Mouse (Mus musculus) yolk sac, embryonic 10.5 days (tissue): ENCODE results near the gene Dgkg.

Experiments
- DNase-seq: peaks from one replicate; pipeline ENCODE4 v3.0.0-alpha.2; 2017; ENCODE audit warnings: low spot score

Gene Dgkg

GRCm38 (mm10) chr16:22596394-22596793 lies 60.6 kb downstream of the Dgkg start:
- no peak for DNase-seq

DNA sequence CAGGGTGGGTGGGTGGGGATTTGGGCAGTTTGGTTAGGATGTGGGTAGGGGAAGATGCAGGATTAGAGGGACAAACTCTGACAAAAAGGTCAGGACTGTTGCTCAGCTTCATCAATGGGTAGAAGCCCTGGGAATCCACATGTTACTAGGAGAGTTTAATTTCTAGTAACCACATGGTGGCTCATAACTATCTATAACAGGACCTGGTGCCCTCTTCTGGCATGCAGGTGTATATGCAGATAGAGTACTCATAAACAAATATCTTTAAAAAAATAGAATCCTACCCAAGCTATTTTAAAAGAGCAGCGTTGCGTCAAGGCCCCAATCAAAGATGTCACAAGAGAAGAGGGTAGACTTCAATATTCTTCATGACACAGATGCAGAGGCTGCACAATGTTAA lies 63.1 kb downstream of the Dgkg start:
- DNase-seq: no peak

DNA sequence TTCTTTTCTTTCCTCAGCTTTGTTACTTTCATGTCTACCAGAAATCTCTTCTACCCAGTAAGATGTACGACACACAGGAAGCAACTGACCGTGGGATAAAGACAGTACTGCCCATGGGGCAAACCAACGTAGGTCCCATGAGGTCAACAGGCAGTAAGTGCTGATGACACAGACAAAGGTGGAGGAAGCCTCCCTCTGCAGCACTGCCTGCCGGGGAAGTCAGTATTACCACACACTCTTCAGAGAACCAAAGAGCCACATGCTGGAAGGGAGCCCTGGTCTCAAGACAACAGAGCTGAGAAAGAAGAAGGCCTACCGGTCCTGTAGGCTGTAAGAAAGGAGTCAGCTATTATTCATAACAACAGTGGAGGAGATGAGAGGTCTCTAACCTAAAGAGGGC lies 67.4 kb downstream of the Dgkg start:
- DNase-seq: no peak

GRCm38 (mm10) chr16:22586151-22586836 lies 70.7 kb downstream of the Dgkg start:
- no peak for DNase-seq

GRCm38 (mm10) chr16:22585523-22585922 lies 71.5 kb downstream of the Dgkg start:
- no peak for DNase-seq

GRCm38 (mm10) chr16:22583401-22583800 lies 73.6 kb downstream of the Dgkg start:
- no peak for DNase-seq

DNA sequence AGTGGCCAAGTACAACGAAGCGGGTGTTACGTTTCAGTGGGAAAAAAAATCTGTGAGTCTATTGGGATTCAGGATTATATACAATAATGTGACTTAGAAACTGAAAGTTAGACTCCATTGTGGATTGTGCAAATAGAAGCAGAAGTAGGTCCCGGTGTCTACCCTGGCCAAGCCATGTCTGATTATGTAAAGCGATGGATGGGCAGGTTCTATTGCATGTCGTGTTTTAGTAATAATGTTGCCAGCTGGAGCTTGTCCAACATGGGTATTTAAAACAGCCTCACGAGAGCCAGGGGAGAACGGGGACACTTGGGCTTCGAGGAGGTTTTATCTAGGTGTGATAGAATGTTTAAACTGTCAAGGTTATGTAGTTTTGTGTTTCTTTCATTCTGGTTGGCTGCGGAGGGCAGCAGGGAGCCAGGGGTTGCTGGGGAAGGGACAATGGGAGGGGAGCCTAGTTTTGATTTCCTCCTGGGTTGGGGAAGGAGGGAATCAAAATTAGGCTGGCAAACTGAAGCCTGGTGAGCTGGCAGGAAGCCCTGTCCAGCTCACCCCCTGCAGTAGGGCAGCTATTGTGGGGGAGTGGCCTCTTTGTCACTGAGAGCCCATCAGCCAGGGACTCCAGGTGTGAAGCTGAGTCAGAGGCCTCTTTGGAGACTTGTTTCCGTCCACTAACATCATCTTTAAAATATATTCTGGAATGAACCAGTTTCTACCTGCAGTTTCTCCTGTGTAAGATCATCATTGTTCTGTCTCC lies 74.7 kb downstream of the Dgkg start:
- DNase-seq: no peak

DNA sequence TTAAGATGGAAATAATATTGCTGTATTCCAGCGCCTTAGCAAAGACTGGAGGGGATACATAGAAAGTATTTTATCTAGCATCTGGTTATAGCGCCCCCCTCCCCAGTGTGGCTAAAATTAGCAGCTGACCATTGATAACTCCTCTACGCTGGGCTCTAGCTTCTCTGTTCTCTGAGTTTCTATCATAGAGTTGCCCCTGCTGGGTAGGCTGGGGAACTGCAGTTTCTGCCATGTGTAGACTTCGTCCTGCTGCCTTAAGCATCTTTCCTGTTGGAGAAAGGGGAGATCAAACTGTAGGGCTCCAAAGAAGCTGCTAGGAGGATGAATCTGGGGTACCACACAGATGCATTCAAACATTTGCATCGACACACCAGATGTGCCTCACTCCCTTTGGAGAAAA lies 76.9 kb downstream of the Dgkg start:
- no peak for DNase-seq

GRCm38 (mm10) chr16:22578883-22579282 lies 78.1 kb downstream of the Dgkg start:
- DNase-seq: no peak

GRCm38 (mm10) chr16:22577656-22578055 lies 79.4 kb downstream of the Dgkg start:
- DNase-seq: no peak

DNA sequence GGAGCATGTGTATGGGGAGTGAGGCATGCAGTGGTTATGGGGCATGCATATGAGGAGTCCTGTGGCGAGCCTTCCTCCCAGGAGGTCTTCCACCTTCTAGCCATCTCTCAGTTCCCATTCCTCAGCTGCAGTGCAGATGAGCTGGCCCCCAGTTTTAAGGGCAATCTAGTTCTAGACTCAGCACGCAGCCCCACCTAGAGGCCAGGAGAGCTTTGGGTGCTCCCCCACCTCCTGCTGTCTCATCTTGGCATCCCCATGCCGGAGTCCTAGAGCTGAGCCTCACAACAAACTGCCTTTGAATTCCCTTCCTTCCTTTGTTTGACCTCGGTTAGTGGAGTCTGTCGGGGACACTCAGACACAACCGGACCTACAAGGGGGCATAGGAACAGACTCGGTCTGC lies 82.9 kb downstream of the Dgkg start:
- no peak for DNase-seq

- no peak for DNase-seq
These were observed 84.2 kb downstream of the Dgkg start for GRCm38 (mm10) chr16:22572641-22573341.

- DNase-seq: no peak
These were observed 92.1 kb downstream of the Dgkg start for GRCm38 (mm10) chr16:22564907-22565272.

DNA sequence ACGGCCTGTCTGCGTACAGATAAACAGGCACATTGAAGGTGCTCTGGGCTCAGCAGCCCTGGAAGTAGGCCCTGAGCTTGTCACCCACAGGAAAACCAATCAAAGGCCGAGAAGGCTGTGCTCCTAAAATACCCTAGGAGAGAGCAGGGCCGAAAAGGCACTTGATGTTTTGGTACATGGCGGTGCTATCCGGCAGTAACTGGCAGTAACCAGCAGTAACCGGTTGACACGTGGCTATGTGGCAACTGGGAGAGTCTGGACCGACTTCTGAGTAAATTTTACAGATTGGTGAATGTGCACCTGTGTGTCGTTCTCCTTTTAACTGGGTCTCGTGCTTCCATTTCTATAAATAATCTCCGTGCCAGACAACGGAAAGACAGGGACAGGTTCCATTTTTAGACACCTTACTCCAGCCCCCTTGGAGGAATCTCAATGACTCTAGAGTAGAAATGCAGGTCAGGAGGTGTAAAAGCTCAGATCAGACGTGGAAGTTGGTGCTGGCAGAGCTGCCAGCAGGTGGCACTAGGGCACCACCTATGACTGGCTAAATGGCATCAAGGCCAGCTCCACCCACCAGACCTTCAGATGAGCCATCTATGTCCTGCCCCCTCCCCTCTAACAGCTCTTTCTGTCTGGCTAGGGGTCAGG lies 92.6 kb downstream of the Dgkg start:
- DNase-seq: peak; percentile 43

- no peak for DNase-seq
These were observed 93.4 kb downstream of the Dgkg start for GRCm38 (mm10) chr16:22563594-22563993.

- DNase-seq: no peak
These were observed 102.0 kb downstream of the Dgkg start for GRCm38 (mm10) chr16:22554996-22555395.

- no peak for DNase-seq
These were observed 104.7 kb downstream of the Dgkg start for GRCm38 (mm10) chr16:22552351-22552750.

DNA sequence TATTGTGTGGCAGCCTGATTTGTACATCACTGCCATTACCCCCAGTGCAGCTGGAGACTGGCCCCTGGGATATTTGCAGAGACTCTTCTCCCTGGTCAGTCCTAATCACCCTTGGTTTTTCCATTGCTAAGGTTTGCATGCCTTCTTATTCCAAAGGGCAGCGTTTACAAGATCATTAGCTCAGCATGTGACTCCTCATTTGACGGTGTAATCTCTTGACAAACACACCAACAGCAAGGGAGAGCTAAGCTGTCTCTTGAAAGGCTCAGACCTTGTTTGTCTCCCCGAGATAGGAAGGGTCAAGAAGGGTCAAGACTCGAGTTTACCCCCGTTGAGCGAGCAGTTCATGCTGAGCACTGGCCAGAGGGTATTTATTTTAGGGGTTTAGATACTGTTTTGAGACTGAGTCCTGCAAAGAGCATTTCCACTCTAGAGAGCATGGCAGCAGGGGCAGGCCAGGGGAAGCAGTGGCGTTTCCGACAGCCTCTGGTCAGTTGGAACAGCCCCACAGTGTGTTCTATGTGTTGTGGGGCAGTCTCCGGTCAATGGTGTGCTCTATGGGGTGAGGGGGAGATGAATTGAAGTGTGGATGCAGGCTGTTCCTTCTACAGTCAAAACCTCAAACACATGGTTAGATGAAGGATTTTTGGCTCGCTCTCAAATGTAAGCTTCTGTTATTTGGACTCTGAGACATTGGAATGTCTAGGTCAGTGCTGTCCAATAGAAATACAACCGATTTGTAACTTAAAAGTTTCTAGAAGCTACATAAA lies 105.6 kb downstream of the Dgkg start:
- DNase-seq: peak; percentile 88

DNA sequence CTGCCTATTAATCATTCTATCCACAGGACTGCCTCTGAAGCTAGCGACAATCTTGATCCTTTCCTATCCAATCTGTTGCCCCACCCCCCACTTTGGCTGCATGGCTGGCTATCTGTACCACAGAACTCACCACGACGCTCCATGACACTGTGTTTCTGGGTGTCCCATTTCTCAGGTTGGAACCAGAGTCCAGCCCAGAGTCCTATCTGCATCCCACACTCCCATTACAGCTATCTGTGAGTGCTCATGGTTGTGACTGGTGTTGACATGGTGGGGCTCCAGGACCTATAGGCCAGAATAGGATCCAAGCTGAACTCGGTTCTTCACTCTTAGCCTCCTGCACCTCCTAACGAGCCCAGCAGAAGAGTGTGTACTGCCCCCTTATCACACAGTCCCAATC lies 107.7 kb downstream of the Dgkg start:
- no peak for DNase-seq

DNA sequence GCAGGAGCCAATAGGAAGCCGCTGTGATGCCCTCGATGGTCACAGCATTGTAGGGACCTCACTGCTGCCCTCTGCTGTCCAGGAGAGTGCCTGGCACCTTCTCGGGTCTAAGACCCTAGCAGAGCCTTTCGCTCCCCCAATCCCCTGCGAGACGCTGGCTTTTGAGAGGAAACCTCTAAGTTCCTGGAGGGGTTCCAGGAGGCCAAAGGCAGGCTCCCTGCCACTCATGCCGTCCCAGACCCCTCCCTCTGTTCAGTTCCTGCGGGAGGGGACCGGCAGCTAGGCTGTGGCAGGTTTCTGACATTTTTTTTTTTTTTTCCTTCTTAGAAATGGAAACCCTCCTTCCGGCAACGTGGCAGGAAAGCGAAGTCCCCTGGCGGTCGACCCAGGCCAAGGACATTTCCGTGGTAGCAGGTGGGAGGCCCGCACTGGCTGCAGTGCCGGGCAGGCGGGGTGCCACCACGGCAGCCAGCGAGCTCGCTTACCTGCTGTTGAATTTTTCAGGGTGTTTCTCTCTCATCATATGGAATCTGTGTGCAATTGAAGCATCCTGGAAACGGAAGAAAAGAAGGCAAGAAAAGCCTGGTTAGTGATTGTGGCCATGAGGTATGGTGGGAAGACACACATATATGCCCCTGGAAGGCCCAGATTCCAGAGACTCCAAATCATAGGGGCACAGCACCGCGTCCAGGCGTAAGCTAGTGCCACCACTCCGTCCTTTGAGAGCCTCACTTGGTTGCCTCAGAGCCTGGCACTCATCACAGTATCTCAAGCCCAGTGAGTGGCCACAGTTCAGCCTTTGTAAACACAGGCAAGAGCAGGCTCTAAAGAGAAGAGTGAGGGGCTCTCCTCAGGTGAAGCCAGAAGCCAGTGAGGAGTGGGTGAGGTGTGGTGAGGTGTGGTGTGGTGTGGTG lies 108.6 kb downstream of the Dgkg start:
- peak; percentile 88 for DNase-seq

- no peak for DNase-seq
These were observed 109.3 kb downstream of the Dgkg start for GRCm38 (mm10) chr16:22547741-22548140.
